Comparison of ENCODE assay signal across 18 mouse cellular contexts in genomic region chr11:8212714-8213113, GRCm38 (mm10).
DNase-seq lines count a peak whose midpoint lies in the region; ATAC-seq and TF ChIP-seq lines count a peak whose summit lies in the region.
"Had no signal": no experiment of that assay in that cellular context is flagged by ENCODE, and none has a peak within 500 bp of the region (broad histone marks: within the 10 kb centered on the region; RNA-seq: fewer than 3 reads in every experiment).

No protein-coding gene starts in this region.

- no peaks in the 10 kb centered on the region for H3K4me1 ChIP-seq in hindbrain, embryonic 11.5 days (replicated peaks; ENCODE audit: control insufficient read depth, insufficient read depth, low read length)
- no peaks in the 10 kb centered on the region for H3K4me1 ChIP-seq in hindbrain, postnatal 0 days (ENCODE audit: insufficient read depth, low read length)
- peaks cover 3% of the 10 kb centered on the region; the same call in 1 of the 2 replicates for H3K4me1 ChIP-seq in hindbrain, embryonic 13.5 days (replicated peaks)
- no peaks in the 10 kb centered on the region for H3K4me1 ChIP-seq in midbrain, embryonic 14.5 days (ENCODE audit: control insufficient read depth, insufficient read depth, low read length)
- H3K4me1 ChIP-seq: heart, embryonic 10.5 days; limb, embryonic 12.5 days; liver, embryonic 12.5 days; stomach, embryonic 15.5 days had no signal

- no peak overlapping the region for H3K4me2 ChIP-seq in hindbrain, embryonic 11.5 days (replicated peaks; ENCODE audit: low read depth, low read length)
- H3K4me2 ChIP-seq in hindbrain, postnatal 0 days (ENCODE audit: low read depth, low read length): no peak overlapping the region
- no peak overlapping the region for H3K4me2 ChIP-seq in hindbrain, embryonic 13.5 days
- H3K4me2 ChIP-seq in midbrain, embryonic 14.5 days (ENCODE audit: low read length): no peak overlapping the region
- H3K4me2 ChIP-seq: limb, embryonic 12.5 days; liver, embryonic 12.5 days; stomach, embryonic 15.5 days had no signal

- peak; percentile 81 for ATAC-seq in hindbrain, embryonic 11.5 days (ENCODE audit: low FRiP score)
- ATAC-seq in hindbrain, postnatal 0 days: no peak
- peak; percentile 87 for ATAC-seq in hindbrain, embryonic 13.5 days (ENCODE audit: low FRiP score)
- ATAC-seq in midbrain, embryonic 14.5 days (ENCODE audit: low FRiP score, low TSS enrichment): peak; percentile 76; the same call in 1 of the 2 replicates
- no peak for ATAC-seq in monocyte, adult 5-6 weeks (replicated peaks; ENCODE audit: insufficient number of reproducible peaks, low FRiP score, low TSS enrichment, poor library complexity, severe bottlenecking)
- ATAC-seq: liver, embryonic 12.5 days had no signal

- no peaks in the 10 kb centered on the region for H3K36me3 ChIP-seq in hindbrain, embryonic 11.5 days (ENCODE audit: control insufficient read depth, insufficient read depth, low read length)
- no peaks in the 10 kb centered on the region for H3K36me3 ChIP-seq in hindbrain, postnatal 0 days (ENCODE audit: insufficient read depth, low read length)
- no peaks in the 10 kb centered on the region for H3K36me3 ChIP-seq in hindbrain, embryonic 13.5 days
- no peaks in the 10 kb centered on the region for H3K36me3 ChIP-seq in midbrain, embryonic 14.5 days (ENCODE audit: control insufficient read depth, insufficient read depth, low read length)
- H3K36me3 ChIP-seq: heart, embryonic 10.5 days; limb, embryonic 12.5 days; liver, embryonic 12.5 days; stomach, embryonic 15.5 days had no signal

- H3K4me3 ChIP-seq in hindbrain, embryonic 11.5 days (ENCODE audit: low read depth, low read length): no peak overlapping the region
- no peak overlapping the region for H3K4me3 ChIP-seq in hindbrain, postnatal 0 days (ENCODE audit: low read length)
- no peak overlapping the region for H3K4me3 ChIP-seq in hindbrain, embryonic 13.5 days
- H3K4me3 ChIP-seq in midbrain, embryonic 14.5 days (replicated peaks; ENCODE audit: low read depth, low read length): no peak overlapping the region
- H3K4me3 ChIP-seq: heart, embryonic 10.5 days; limb, embryonic 12.5 days; liver, embryonic 12.5 days; stomach, embryonic 15.5 days had no signal

- TF ChIP-seq CTCF in hindbrain, postnatal 0 days (IDR thresholded peaks at IDR 0.05; ENCODE audit: low read depth): no peak
- TF ChIP-seq CTCF in brain, embryonic 14.5 days (IDR thresholded peaks at IDR 0.05; ENCODE audit: borderline replicate concordance, extremely low read depth, insufficient read depth, insufficient read length): no peak

- no peak overlapping the region for H3K9ac ChIP-seq in hindbrain, embryonic 11.5 days (ENCODE audit: low read depth, low read length)
- no peak overlapping the region for H3K9ac ChIP-seq in hindbrain, postnatal 0 days (replicated peaks; ENCODE audit: low read length)
- H3K9ac ChIP-seq in hindbrain, embryonic 13.5 days: no peak overlapping the region
- H3K9ac ChIP-seq in midbrain, embryonic 14.5 days (replicated peaks; ENCODE audit: low read length): no peak overlapping the region
- H3K9ac ChIP-seq: limb, embryonic 12.5 days; liver, embryonic 12.5 days; stomach, embryonic 15.5 days had no signal

- 62% methylated on average over 4 of the region's 4 CpGs for WGBS in hindbrain, embryonic 11.5 days
- WGBS in hindbrain, postnatal 0 days: 51% methylated on average over 4 of the region's 4 CpGs
- WGBS in hindbrain, embryonic 13.5 days: 42% methylated on average over 4 of the region's 4 CpGs
- 31% methylated on average over 4 of the region's 4 CpGs for WGBS in midbrain, embryonic 14.5 days

- no peaks in the 10 kb centered on the region for H3K9me3 ChIP-seq in hindbrain, embryonic 11.5 days (ENCODE audit: control insufficient read depth, low read length)
- H3K9me3 ChIP-seq in hindbrain, postnatal 0 days (ENCODE audit: low read length): no peaks in the 10 kb centered on the region
- no peaks in the 10 kb centered on the region for H3K9me3 ChIP-seq in hindbrain, embryonic 13.5 days
- H3K9me3 ChIP-seq in midbrain, embryonic 14.5 days (ENCODE audit: control insufficient read depth, low read length): no peaks in the 10 kb centered on the region
- H3K9me3 ChIP-seq: heart, embryonic 10.5 days; limb, embryonic 12.5 days; liver, embryonic 12.5 days; stomach, embryonic 15.5 days had no signal

- TF ChIP-seq POLR2A in brain, embryonic 14.5 days (IDR thresholded peaks at IDR 0.05; ENCODE audit: borderline replicate concordance, extremely low read depth, insufficient read depth, insufficient read length, poor library complexity, severe bottlenecking): no peak

- 0 out of 2 replicates have a peak overlapping the region, but pooled peaks have one; percentile 6 for H3K27ac ChIP-seq in hindbrain, embryonic 11.5 days (ENCODE audit: low read depth, low read length)
- H3K27ac ChIP-seq in hindbrain, postnatal 0 days: no peak overlapping the region
- no peak overlapping the region for H3K27ac ChIP-seq in hindbrain, embryonic 13.5 days
- H3K27ac ChIP-seq in midbrain, embryonic 14.5 days (replicated peaks; ENCODE audit: low read depth, low read length): no peak overlapping the region
- H3K27ac ChIP-seq: heart, embryonic 10.5 days; limb, embryonic 12.5 days; liver, embryonic 12.5 days; stomach, embryonic 15.5 days had no signal

- no peaks in the 10 kb centered on the region for H3K27me3 ChIP-seq in hindbrain, embryonic 11.5 days (ENCODE audit: control insufficient read depth, insufficient read depth, low read length)
- no peaks in the 10 kb centered on the region for H3K27me3 ChIP-seq in hindbrain, postnatal 0 days (ENCODE audit: insufficient read depth, low read length)
- H3K27me3 ChIP-seq in hindbrain, embryonic 13.5 days: no peaks in the 10 kb centered on the region
- no peaks in the 10 kb centered on the region for H3K27me3 ChIP-seq in midbrain, embryonic 14.5 days (ENCODE audit: control insufficient read depth, insufficient read depth, low read length)
- H3K27me3 ChIP-seq: limb, embryonic 12.5 days; liver, embryonic 12.5 days; stomach, embryonic 15.5 days had no signal

- DNase-seq in hindbrain, embryonic 11.5 days (ENCODE audit: low spot score): peak; percentile 31
- DNase-seq in hindbrain, postnatal 0 days (ENCODE audit: low spot score): no peak
- peak; percentile 67 for DNase-seq in brain, embryonic 14.5 days (ENCODE audit: low read depth)
- peak; percentile 65 for DNase-seq in midbrain, embryonic 14.5 days
- DNase-seq in embryo, embryonic 9.5 days (ENCODE audit: extremely low spot score): no peak
- DNase-seq: adrenal gland, adult 8-10 months; cerebellum, adult 9-10 months; kidney, adult 8-10 months; kidney, postnatal 36 days; lung, adult 2 months; thymus, adult 18-20 months; thymus, postnatal 4 days had no signal

Comparison
In these comparisons a context has a peak if more than half of its experiments do, and no peak if none do; other contexts are left out.
1. ATAC-seq: peak in hindbrain, embryonic 11.5 days (single experiment), hindbrain, embryonic 13.5 days (single experiment) and midbrain, embryonic 14.5 days (single experiment); none in hindbrain, postnatal 0 days (single experiment) and monocyte, adult 5-6 weeks (single experiment).
2. DNase-seq: peak in hindbrain, embryonic 11.5 days (single experiment), brain, embryonic 14.5 days (single experiment) and midbrain, embryonic 14.5 days (single experiment); none in hindbrain, postnatal 0 days (single experiment) and embryo, embryonic 9.5 days (single experiment).